Mouse (Mus musculus): Measurements from ENCODE around the gene Eya4.

The Eya4 gene

GRCm38 (mm10) chr10:23233425-23233824, 117.2 kb downstream of the Eya4 start:
- no peak for DNase-seq (ENCODE audit: low read depth, low spot score)

GRCm38 (mm10) chr10:23230863-23231262, 119.7 kb downstream of the Eya4 start:
- no peak for DNase-seq (ENCODE audit: low read depth, low spot score)

GRCm38 (mm10) chr10:23223336-23223735, 127.2 kb downstream of the Eya4 start:
- no peak for DNase-seq (ENCODE audit: low read depth, low spot score)

GRCm38 (mm10) chr10:23220432-23220831, 130.2 kb downstream of the Eya4 start:
- DNase-seq (ENCODE audit: low read depth, low spot score): no peak

- DNase-seq (ENCODE audit: low read depth, low spot score): no peak
Observed at GRCm38 (mm10) chr10:23216815-23217214, 133.8 kb downstream of the Eya4 start.

- DNase-seq (ENCODE audit: low read depth, low spot score): no peak
Observed at GRCm38 (mm10) chr10:23211381-23211780, 139.2 kb downstream of the Eya4 start.

GRCm38 (mm10) chr10:23203885-23204284, 146.7 kb downstream of the Eya4 start:
- DNase-seq (ENCODE audit: low read depth, low spot score): no peak

- no peak for DNase-seq (ENCODE audit: low read depth, low spot score)
Observed at GRCm38 (mm10) chr10:23203144-23203838, 147.3 kb downstream of the Eya4 start.

- DNase-seq (ENCODE audit: low read depth, low spot score): no peak
Observed at GRCm38 (mm10) chr10:23202591-23202990, 148.0 kb downstream of the Eya4 start.

- no peak for DNase-seq (ENCODE audit: low read depth, low spot score)
Observed at GRCm38 (mm10) chr10:23198251-23198650, 152.3 kb downstream of the Eya4 start.

- no peak for DNase-seq (ENCODE audit: low read depth, low spot score)
Observed at GRCm38 (mm10) chr10:23196336-23196735, 154.2 kb downstream of the Eya4 start.

- DNase-seq (ENCODE audit: low read depth, low spot score): no peak
Observed at GRCm38 (mm10) chr10:23195337-23195736, 155.2 kb downstream of the Eya4 start.

GRCm38 (mm10) chr10:23189836-23190235, 160.8 kb downstream of the Eya4 start:
- no peak for DNase-seq (ENCODE audit: low read depth, low spot score)

- DNase-seq (ENCODE audit: low read depth, low spot score): no peak
Observed at GRCm38 (mm10) chr10:23185391-23185790, 165.2 kb downstream of the Eya4 start.

- DNase-seq (ENCODE audit: low read depth, low spot score): no peak
Observed at GRCm38 (mm10) chr10:23181572-23182493, 168.8 kb downstream of the Eya4 start.

- no peak for DNase-seq (ENCODE audit: low read depth, low spot score)
Observed at GRCm38 (mm10) chr10:23179285-23179684, 171.3 kb downstream of the Eya4 start.

GRCm38 (mm10) chr10:23177347-23178046, 173.1 kb downstream of the Eya4 start:
- DNase-seq (ENCODE audit: low read depth, low spot score): no peak

GRCm38 (mm10) chr10:23176666-23177346, 173.8 kb downstream of the Eya4 start:
- DNase-seq (ENCODE audit: low read depth, low spot score): no peak

- DNase-seq (ENCODE audit: low read depth, low spot score): no peak
Observed at GRCm38 (mm10) chr10:23171541-23171940, 179.0 kb downstream of the Eya4 start.

- no peak for DNase-seq (ENCODE audit: low read depth, low spot score)
Observed at GRCm38 (mm10) chr10:23165089-23165642, 185.4 kb downstream of the Eya4 start.

- no peak for DNase-seq (ENCODE audit: low read depth, low spot score)
Observed at GRCm38 (mm10) chr10:23159844-23160243, 190.7 kb downstream of the Eya4 start.

Data from retina, adult 2 months (tissue).